Mouse (Mus musculus) testis, postnatal 14 days (tissue): ENCODE measurements around the gene Pi4k2b.
"Not testable (repeated sequence)": the region's sequence is repeated elsewhere in the genome, so short reads cannot be mapped to it uniquely, and the experiment has no call there.

Source experiments
- DNase-seq: peaks from one replicate; pipeline ENCODE4 v3.0.0; 2021; ENCODE audit warnings: low spot score

Pi4k2b gene

DNA sequence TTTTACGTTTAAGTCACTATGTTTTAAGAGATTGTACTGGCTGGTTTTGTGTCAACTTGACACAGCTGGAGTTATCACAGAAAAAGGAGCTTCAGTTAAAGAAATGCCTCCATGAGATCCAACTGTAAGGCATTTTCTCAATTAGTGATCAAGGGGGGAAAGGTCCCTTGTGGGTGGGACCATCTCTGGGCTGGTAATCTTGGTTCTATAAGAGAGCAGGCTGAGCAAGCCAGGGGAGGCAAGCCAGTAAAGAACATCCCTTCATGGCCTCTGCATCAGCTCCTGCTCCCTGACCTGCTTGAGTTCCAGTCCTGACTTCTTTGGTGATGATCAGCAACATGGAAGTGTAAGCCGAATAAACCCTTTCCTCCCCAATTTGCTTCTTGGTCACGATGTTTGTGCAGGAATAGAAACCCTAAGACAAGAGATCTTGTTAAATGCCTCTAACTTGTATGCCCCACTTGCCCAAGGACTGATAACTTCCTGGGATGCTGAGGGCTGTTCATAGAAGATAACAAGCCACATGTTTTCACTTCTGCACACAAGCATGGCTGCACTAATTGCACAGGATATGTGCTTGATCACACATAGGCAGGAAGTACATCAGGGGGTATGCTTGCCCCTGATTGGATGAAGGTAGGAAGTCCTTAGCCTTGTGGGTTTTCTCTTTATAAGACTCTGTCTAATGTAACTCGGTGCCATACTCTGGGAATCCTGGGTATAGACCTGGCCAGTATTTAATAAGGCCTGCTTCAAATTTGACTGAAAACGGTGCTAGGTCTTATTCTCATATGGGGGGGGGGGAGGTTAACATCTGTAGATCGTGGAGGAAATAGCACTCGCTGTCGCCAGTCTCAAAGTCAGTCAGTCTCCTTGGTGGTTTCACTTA lies 35.3 kb downstream of the Pi4k2b start:
- not testable (repeated sequence) for DNase-seq

DNA sequence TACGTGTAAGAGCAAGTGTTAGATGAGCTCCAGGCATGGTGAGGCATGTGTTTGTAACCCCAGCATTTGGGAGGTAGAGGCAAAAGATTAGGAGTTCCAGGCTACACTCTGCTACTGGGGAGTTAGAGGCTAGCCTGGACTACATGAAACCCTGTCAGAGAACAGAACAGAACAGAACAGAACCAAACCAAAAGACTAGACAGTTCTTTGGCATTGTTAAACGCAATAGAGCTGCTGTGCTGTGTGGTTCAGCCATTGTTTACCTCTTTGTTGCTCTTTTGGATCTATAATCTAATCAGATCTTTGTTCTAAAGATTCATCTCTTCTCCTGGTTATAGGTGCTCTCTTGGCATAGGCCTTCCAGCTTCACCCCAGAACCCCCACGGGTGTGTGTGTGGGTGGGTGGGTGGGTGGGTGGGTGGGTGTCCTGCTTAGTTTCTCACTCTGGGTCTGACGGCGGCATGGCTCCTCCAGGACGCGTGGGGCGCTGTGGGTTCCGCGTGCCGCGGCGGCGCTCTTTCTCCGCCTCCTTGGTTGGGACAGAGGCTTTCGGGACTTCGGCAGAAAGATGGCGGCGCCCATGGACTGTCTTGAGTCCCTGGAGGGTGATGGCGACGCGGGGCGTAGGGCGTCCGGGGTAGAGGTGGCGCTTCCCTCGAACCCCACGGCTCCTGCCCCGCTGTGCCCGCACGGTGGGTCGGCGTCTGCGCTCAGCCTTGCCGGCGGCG lies 41.3 kb downstream of the Pi4k2b start:
- DNase-seq, result peak; percentile 89

DNA sequence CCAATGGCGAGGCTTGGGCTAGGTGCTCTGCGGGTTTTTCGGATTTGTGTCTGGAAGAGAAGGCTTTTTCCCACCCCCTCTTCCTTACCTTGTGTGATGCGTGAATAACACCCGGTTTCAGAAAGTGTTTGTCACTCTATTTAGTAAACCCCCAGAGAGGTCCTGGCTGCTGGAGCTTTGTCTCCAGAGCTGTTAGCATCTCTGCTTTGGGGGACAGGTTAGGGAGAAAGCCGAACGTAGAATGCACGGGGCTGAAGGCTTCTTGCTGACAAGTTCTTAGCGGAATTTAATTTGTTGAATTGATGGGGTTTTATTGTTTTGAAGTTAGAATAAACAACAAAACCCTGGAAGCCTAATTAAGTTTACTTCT lies 41.9 kb downstream of the Pi4k2b start:
- DNase-seq, result no peak

DNA sequence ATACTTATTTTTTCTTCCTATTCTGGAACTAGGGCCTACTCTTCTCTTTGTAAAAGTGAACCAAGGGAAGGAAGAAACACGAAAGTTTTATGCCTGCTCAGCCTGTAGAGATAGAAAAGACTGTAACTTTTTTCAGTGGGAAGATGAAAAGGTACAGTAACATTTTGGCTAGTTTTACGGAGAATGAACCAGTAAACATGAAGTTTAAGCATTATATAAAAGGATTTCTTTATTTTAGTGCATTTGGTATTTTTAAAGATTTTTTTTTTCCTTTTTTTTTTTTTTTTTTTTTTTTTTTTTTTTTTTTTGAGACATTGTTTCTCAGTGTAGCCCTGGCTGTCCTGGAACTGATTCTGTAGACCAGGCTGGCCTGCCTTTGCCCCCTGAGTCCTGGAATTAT lies 42.6 kb downstream of the Pi4k2b start:
- no peak for DNase-seq

DNA sequence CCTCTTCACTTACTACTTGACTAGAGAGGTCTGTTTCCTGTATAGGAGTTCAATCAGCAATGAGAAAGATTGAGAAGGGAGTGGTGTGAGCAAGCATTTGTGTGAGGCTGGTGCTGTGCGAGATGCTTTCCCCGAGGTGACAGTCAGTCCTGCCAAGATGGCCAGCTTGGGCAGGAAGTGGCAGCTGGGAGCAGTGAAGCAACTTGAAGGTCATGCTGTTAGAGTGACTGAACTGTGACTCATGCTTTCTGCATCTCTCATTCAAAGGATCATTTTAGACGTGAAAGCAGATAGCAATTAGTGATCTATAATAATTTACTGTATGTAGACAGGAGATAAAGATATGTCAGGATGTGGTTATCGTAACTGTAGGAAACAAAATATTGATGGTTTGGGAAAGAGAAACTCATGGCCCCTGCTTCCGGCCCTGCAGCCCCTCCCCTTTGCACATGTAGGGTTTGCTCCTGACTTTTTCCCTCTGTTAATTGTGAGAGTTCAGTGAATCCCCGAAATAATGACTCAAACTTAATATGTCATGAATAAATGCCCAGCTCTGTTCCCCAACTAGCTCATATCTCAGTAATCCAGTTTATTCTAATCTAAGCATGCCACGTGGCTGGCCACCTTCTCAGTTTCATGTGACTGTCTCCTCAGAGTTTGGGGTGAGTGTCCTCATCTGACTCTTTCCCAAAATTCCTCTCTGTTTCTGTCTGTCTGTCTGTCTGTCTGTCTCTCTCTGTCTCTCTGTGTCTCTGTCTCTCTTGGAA lies 45.4 kb downstream of the Pi4k2b start:
- no peak for DNase-seq

DNA sequence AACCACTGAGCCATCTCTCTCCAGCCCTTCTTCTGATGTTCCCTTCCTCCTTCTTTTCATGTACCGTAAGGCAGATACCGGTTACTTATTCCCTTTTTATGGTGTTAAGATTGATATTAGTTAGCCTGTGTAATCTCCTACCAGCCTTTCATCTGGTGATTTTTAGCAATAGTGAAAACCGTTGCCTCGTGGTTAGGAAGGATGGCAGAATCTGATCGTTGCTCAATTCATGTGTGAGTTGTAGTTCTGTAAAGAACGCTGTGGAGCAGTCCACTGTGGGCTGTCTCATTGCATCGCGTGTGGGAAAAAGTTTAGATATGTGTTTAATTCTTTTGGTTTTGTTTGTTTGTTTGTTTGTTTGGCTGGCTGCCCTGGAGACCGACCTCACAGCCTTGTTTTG lies 51.9 kb downstream of the Pi4k2b start:
- DNase-seq, result no peak

DNA sequence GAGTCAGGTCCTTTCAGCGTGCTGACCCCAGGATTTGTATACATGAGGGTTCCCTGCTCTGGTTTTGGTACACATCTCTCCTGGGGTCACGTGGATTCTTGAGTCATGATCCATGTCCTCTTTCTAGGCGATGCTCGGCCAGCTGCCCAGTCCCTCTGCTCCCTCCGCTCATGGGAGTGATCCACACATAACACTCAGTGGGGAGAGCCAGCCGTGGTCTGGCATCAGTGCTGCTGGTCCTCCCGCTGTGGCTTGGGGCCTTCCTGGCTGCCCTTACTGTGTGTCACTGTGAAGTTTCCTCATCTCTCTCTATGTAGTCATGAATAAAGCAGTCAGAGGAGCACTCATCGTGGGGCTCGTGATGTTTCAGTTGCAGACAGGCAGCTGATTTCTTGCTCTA lies 52.7 kb downstream of the Pi4k2b start:
- DNase-seq, result no peak

DNA sequence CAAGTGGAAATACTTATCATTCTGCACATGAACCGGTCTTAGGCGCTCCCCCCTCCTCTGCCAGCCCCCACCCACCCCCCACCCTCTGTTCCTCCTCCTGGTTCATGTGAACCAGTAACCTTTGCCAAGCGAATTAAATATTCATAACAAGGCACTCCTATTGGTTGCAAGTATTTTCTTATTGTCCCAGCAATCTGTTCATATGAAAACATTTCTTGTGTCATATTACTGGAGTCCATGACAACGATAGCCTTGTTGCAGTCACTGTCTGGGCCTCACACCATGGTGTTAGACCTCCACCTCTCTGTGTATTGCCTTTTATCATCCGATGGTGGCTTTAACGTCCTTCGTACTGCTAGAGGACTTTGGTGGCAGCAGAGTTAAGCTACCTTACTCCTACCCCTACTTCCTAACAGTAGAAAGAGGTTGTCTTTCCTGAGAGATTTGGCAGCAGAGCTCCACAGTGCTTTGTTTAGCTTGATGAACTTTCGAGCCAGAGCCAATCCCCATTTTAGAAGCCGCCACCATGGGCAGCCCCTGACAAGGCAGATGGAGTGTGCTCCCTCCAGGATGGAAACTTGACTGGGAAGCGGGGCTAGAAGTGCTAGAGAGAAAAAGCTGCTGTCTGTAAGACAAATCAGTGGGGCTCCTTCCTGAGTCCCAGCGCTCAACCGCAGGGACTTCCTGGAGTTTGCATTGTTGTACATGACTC lies 58.1 kb downstream of the Pi4k2b start:
- DNase-seq, result no peak

DNA sequence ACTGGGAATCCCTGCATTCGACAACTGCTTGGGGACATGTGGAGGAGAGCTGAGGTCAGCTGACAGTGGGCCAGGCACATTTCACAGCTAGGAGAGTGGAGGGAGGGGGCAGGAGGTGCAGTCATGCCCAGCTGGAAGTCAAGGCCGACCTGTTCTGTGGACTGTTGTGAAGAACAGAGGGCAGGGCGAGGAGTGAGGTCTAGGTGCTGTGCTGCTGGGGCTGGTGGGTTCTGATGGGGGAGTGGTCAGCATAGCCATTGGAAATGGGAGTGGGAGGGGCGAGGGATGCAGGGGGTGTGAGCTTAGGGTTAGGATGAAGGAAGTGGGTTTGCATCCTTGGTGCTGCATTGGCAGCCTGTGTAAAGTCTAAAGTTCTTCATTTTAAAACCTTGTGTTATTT lies 64.4 kb downstream of the Pi4k2b start:
- DNase-seq, result no peak

DNA sequence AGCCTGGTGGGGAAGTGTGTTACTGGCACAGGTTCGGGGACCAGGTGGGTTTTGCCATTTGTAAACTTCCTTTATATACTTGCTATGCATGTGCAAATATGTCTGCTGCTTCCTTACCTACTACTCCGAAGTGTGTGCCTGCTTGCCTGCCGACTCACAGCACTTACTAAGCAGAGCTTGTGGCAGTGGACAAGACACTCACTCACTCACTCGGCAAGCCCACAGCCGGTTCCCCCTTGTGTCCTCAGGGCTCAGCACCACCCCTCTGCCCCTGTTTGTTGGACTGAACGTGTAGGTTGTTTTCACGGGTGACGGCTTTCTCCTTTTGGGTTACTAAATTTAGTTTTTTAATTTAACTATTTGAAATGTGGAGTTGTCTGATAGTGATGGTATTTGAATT lies 65.0 kb downstream of the Pi4k2b start:
- no peak for DNase-seq

DNA sequence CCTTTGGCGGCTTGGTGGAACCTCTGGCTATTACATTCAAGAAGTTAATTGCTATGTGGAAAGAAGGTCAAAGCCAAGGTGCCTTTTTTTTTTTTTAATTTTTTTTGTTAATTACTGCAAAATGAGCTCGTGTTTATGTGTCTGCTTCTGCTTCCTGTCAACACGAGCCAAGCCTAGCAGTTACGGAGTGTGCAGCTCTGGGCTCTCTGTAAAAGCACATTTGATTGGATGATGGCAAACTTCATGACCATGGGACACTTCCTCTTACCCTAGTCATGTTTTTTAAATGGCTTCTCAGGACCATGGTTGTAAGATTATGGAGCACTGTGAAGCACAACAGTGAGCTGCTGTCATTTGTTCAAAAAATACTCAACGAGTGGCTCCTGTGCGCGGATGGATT lies 65.7 kb downstream of the Pi4k2b start:
- DNase-seq, result no peak

DNA sequence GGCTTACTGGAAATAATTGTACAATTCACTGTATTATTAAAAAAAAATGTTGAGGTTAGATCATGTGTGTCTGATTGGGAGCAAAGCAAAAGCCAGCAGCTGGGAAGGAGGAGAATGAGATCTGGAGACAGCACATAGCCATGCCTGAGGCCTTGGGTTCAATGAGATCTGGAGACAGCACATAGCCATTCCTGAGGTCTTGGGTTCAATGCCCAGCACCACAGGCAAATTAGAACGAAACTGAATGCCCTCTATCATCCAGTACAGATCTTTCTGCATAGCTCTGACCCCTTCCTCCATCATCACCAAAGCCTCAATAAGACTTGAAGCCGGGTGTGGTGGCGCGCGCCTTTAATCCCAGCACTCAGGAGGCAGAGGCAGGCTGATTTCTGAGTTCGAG lies 69.1 kb downstream of the Pi4k2b start:
- DNase-seq, result no peak

DNA sequence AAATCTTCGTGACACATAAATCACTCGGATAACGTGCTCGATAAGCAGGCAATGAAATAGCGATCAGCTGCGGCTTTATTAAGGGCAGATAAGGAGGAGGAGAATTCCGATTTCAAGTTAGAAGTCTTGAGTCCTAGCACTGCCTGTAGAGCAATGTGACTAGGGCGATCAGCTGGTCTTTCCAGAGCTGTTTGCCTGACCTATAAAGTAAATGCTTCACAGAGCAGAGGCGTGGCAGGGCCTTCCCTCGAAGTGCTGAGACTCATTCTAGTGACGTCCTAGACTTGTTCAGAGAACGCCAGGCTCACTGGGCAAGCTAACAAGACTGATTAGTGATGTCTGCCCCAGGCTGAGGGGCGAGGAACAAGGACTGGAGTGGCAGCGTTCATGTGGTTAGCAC lies 69.7 kb downstream of the Pi4k2b start:
- DNase-seq, result no peak

DNA sequence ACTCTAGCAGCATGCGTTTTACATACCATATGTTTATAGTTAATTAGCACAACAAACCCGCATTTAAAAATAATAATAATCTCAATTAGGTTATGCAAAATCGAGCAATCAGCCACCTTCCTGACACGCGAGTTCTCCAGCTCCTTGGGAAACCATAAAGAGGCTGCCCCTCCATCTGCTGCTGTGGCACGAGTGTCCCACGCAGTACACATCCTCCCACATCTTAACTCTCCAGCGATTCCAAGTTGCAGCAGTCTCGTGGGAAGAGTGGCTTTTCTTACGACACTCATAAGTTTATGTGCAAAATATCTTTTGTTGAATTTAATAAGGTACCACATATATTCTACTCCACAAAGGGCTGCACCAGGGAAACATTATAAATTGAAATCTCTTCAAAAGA lies 71.1 kb downstream of the Pi4k2b start:
- DNase-seq, result no peak

DNA sequence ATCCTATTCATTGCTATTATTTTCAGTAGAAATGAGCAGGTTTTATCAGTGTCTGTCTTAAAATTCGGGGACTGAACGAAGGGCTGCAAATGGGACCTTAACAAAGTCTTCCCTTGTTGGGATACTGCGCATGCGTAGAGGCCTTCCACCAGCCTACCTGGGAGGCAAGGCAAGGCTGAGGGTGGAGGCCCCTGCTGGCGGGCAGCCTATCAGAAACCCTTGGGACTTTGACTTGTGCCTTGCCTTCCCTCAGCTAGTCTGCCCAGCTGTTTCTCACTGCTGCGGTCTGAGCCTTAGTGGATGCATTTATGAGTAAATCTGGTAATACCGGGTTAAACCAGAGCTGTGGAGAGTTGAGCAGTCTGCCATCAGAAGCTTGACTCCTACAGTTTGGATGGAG lies 71.9 kb downstream of the Pi4k2b start:
- DNase-seq, result peak; percentile 45

DNA sequence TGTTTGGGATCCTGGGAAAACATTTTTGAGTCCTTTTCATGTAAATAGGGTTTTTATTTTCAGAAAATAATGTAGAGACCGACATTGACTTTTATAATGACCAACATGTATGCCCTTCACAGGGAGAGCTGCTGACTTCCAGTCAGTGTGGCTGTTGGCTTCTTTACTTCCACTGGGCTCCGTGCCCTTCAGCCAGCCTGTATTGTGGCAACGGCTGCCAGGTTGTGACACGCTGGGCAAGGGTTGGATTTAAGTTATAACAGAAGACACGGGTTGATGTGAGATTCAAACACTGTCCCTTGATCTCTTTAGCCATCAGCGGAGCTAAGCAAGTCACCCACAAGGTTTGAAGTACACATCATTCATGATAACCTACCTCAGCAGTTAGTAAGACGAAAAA lies 77.3 kb downstream of the Pi4k2b start:
- no peak for DNase-seq
